Mouse (Mus musculus): ENCODE measurements around the gene Tlr2.

DNA sequence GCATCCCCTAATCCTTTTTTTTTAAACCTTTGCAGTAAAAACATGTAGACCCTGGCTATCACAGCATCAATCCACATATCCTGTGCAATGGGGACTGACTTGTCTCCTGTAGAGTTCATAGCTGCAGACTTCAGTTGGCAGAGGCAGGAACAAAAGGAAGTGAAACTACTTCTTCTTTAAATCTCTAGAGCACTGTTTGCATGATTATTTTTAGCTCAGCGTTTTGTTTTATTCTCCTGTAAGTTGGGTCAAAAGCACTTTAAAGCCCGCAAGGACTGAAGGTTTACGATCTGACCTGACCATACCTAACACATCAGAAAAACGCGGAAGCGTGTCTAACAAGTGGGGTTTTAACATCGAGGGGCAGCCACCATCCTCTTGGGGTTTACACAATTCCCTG is 29.6 kb downstream of the Tlr2 start:
- no peak for TF ChIP-seq GATA1 (IDR thresholded peaks at IDR 0.05; ENCODE audit: low read depth, low read length)
- no peak for TF ChIP-seq MAX (IDR thresholded peaks at IDR 0.05; ENCODE audit: low read length)
- TF ChIP-seq POLR2A (IDR thresholded peaks at IDR 0.05; ENCODE audit: control insufficient read depth in 1 of 2, insufficient read depth in 1 of 2, low read depth in 1 of 2, low read length in 2 of 2, poor library complexity in 1 of 2): no peak
- TF ChIP-seq CTCF (IDR thresholded peaks at IDR 0.05 in 2 of 3, conservative IDR thresholded peaks at IDR 0.05 in 1 of 3; ENCODE audit: control insufficient read depth in 1 of 3, insufficient read depth in 1 of 3, low read depth in 2 of 3, low read length in 3 of 3, poor library complexity in 1 of 3, severe bottlenecking in 1 of 3): no peak
- no peak for TF ChIP-seq BHLHE40 (IDR thresholded peaks at IDR 0.05; ENCODE audit: borderline replicate concordance, low read depth, low read length)
- no peak for TF ChIP-seq CHD1 (IDR thresholded peaks at IDR 0.05; ENCODE audit: low read depth, low read length)
- no peak for TF ChIP-seq EP300 (IDR thresholded peaks at IDR 0.05; ENCODE audit: low read depth in 1 of 2, low read length in 2 of 2)
- TF ChIP-seq MAFK (IDR thresholded peaks at IDR 0.05; ENCODE audit: borderline replicate concordance, low read depth, low read length): no peak
- TF ChIP-seq RAD21 (IDR thresholded peaks at IDR 0.05; ENCODE audit: low read depth, low read length): no peak
- no peak for TF ChIP-seq RCOR1 (IDR thresholded peaks at IDR 0.05; ENCODE audit: low read depth, low read length)
- TF ChIP-seq USF2 (IDR thresholded peaks at IDR 0.05; ENCODE audit: borderline replicate concordance in 1 of 2, insufficient read depth in 1 of 2, low read depth in 1 of 2, low read length in 2 of 2): no peak
- no peak for TF ChIP-seq TAL1 (IDR thresholded peaks at IDR 0.05; ENCODE audit: low read length)
- TF ChIP-seq E2F4 (IDR thresholded peaks at IDR 0.05; ENCODE audit: borderline replicate concordance, low read depth, low read length): no peak

Measured in MEL (cell line).